Mouse (Mus musculus): Measurements from ENCODE around the gene Abcg5. TPM values are rescaled to one million over a fixed set of nuclear protein-coding genes. Genes with fewer than 3 reads are reported as not detected.
A peak's percentile ranks its signal among the peaks of the same experiment; 100 is the strongest.

Gene Abcg5
- total and polyA plus RNA-seq, 2 experiments from 2014 or later = 1.2 to 1.5 TPM

DNA sequence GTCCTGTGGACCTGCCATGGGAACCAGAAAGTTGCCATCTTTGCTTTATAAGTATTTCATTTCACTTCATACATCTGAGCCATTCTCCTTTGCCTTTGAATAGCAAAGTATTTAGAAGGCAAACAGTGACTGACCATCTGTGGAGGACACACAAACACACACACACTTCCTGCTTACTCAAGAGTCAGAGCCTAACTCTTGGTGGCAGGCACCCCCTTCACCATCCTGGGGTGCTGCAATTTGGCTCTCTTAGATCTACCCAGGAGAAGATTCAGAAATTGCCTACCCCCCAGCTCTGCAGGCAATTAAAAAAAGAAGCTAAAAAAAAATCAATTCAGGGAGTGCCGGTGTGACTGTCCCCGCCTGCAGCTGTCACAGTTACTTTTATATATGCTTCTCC is 36.3 kb downstream of the Abcg5 start:
- DNase-seq = no peak
- 50% methylated on average over 2 of the region's 2 CpGs for WGBS
- ATAC-seq = no peak

DNA sequence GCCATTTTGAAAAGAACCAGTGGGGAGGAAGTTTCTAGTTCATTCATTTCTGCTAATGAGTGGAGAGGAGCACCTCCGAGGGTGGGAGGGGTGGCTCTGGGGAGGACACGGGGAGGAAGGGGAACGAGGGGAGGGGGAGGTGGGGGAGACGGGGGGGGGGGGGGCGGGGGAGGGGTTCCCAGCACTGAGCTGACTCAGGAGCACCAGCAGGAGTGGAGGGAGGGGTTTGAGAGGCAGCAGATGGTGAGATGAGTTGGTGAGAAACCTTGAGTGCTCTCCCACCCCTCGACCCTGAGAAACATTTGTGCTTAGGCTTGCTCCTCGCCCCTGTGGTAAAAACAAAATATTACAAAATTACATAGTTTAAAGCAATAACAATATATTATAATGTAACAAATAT is 36.9 kb downstream of the Abcg5 start:
- Histone ChIP-seq H3K4me1 (ENCODE audit: insufficient read depth) (no peaks in the 10 kb centered on the region), H3K9ac (no peak overlapping the region), H3K9me3 (ENCODE audit: low read length) (no peaks in the 10 kb centered on the region), H3K4me2 (ENCODE audit: low read depth) (no peak overlapping the region), H3K4me3 (ENCODE audit: low read depth, low read length) (no peak overlapping the region), H3K27me3 (ENCODE audit: insufficient read depth, low read length) (no peaks in the 10 kb centered on the region), H3K27ac (ENCODE audit: low read depth, low read length) (no peak overlapping the region), H3K36me3 (ENCODE audit: insufficient read depth) (no peaks in the 10 kb centered on the region)
- WGBS = 22% methylated on average over 4 of the region's 7 CpGs
- DNase-seq (no peak), ATAC-seq (no peak)
- TF ChIP-seq CTCF (IDR thresholded peaks at IDR 0.05; ENCODE audit: low read depth) = no peak

More for the DNA sequence above, 36.3 kb downstream of the Abcg5 start:
- no peaks in the 10 kb centered on the region for H3K27me3 ChIP-seq (ENCODE audit: insufficient read depth, low read length)
- H3K9ac ChIP-seq = no peak overlapping the region
- no peaks in the 10 kb centered on the region for H3K9me3 ChIP-seq (ENCODE audit: low read length)
- no peaks in the 10 kb centered on the region for H3K4me1 ChIP-seq (ENCODE audit: insufficient read depth)
- TF ChIP-seq CTCF (IDR thresholded peaks at IDR 0.05; ENCODE audit: low read depth) = no peak
- no peaks in the 10 kb centered on the region for H3K36me3 ChIP-seq (ENCODE audit: insufficient read depth)
- no peak overlapping the region for H3K27ac ChIP-seq (ENCODE audit: low read depth, low read length)
- no peak overlapping the region for H3K4me2 ChIP-seq (ENCODE audit: low read depth)
- H3K4me3 ChIP-seq (ENCODE audit: low read depth, low read length) = no peak overlapping the region

DNA sequence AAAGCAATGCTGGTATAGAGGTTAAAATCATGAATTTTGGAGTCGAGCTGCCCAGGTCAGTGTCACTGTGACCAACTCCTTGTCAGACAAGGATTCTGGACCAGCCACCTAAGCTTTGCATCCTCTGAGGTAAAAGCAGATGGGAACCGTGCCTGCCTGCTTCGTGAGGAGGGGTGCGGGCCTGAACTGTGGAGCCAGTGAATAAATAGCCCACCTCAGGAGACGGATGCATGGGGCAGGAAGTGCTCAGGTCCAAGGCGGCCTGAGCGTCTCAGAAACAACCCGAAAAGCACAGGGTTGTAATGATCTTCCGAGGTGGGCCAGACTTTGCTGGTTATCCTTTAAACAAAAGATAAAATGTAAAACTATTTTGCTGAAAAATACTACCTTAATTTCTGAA is 37.7 kb downstream of the Abcg5 start:
- no peak for TF ChIP-seq CTCF (IDR thresholded peaks at IDR 0.05; ENCODE audit: low read depth)

DNA sequence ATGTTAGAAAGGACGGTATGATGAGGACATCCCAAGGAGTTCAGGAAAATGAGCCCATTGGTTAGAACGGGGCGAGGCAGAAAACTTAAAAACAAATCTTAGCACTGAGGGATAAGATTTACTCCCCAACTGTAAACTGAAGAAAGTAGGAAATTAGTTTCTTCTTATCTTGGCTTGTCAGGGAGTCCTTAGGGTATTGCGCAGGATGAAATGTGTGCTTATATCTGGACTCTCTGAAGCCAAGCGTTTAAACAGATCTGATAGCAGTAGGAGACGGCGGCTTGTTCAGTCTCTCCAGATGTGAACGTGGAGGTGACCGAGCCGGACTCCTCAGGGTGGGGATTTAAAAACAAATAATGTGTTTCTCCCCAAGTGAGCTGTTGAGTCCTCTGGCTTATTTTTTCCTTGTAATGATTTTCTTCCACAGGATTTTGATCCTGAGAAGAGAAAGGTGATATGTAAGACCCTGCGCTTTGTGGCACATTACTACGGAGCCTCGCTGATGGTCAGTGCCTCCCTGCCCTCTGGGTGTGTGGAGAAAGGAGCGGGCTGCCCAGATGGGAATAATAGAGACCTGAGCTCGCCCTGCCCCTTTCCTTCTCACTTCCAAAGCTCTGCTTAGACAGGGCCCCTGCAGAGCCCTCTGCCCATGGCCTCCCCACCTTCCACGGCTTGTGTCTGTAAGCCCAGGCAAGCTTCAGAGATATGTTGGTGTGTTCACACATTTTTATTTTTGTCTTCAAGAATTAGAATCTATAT is 38.3 kb downstream of the Abcg5 start:
- no peaks in the 10 kb centered on the region for H3K4me1 ChIP-seq (ENCODE audit: insufficient read depth)
- DNase-seq (no peak), ATAC-seq (no peak)
- no peaks in the 10 kb centered on the region for H3K27me3 ChIP-seq (ENCODE audit: insufficient read depth, low read length)
- no peak overlapping the region for H3K9ac ChIP-seq
- no peak for TF ChIP-seq CTCF (IDR thresholded peaks at IDR 0.05; ENCODE audit: low read depth)
- no peaks in the 10 kb centered on the region for H3K36me3 ChIP-seq (ENCODE audit: insufficient read depth)
- H3K4me3 ChIP-seq (ENCODE audit: low read depth, low read length) = no peak overlapping the region
- H3K9me3 ChIP-seq (ENCODE audit: low read length) = no peaks in the 10 kb centered on the region
- no peak overlapping the region for H3K27ac ChIP-seq (ENCODE audit: low read depth, low read length)
- H3K4me2 ChIP-seq (ENCODE audit: low read depth) = no peak overlapping the region
- 64% methylated on average over 16 of the region's 16 CpGs for WGBS

More for the DNA sequence above, 37.7 kb downstream of the Abcg5 start:
- ATAC-seq (no peak), DNase-seq (no peak)
- no peaks in the 10 kb centered on the region for H3K9me3 ChIP-seq (ENCODE audit: low read length)
- WGBS = 31% methylated on average over 9 of the region's 9 CpGs
- H3K36me3 ChIP-seq (ENCODE audit: insufficient read depth) = no peaks in the 10 kb centered on the region
- H3K4me3 ChIP-seq (ENCODE audit: low read depth, low read length) = no peak overlapping the region
- no peak overlapping the region for H3K4me2 ChIP-seq (ENCODE audit: low read depth)
- no peaks in the 10 kb centered on the region for H3K4me1 ChIP-seq (ENCODE audit: insufficient read depth)
- no peaks in the 10 kb centered on the region for H3K27me3 ChIP-seq (ENCODE audit: insufficient read depth, low read length)
- H3K27ac ChIP-seq (ENCODE audit: low read depth, low read length) = no peak overlapping the region
- no peak overlapping the region for H3K9ac ChIP-seq

DNA sequence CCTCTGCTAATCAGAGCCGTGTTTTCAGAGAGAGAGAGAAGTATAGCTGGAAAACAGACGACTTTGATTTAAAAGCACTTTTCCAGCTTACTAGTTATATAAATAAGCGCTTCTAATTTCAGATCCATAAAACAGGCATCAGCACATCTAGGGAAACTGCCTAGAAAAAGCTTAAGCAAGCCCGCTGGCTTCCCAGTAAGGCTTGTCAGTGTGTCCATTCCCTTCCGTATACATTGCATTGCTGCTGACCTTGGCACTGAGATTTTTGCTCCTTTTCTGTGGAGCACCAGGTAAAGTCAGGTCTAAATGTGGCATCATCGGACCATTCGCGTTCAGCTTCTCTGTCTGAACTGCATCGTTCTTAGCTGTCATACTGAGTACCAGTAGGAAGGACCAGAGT is 40.5 kb downstream of the Abcg5 start:
- no peak for ATAC-seq
- 87% methylated on average over 9 of the region's 9 CpGs for WGBS

DNA sequence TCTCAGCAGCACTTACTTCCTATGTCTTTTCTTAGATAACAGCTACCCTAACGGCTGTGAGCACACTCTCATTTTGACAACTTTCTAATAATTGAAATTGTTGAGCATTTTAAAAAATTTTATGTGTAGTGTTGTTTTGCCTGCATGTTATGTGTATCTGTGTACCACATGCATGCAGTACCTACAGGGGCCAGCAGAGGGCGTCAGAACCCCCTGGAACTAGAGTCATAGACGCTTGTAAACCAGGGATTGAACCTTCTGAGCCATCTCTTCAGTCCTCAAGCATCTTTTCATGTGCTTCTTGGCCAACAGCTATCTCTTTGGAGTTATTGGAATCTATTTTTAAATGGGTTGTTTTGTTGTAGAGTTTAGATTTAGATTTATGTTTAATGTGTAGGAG is 40.9 kb downstream of the Abcg5 start:
- H3K27me3 ChIP-seq (ENCODE audit: insufficient read depth, low read length) = no peaks in the 10 kb centered on the region
- no peak overlapping the region for H3K9ac ChIP-seq
- H3K9me3 ChIP-seq (ENCODE audit: low read length) = no peaks in the 10 kb centered on the region
- DNase-seq (peak; percentile 62), ATAC-seq (no peak; the same call in 1 of the 2 replicates)
- H3K4me1 ChIP-seq (ENCODE audit: insufficient read depth) = no peaks in the 10 kb centered on the region
- WGBS = 36% methylated on average over 3 of the region's 3 CpGs
- H3K4me2 ChIP-seq (ENCODE audit: low read depth) = no peak overlapping the region
- peak; percentile 83 for TF ChIP-seq CTCF (IDR thresholded peaks at IDR 0.05; ENCODE audit: low read depth)
- no peak overlapping the region for H3K4me3 ChIP-seq (ENCODE audit: low read depth, low read length)
- no peaks in the 10 kb centered on the region for H3K36me3 ChIP-seq (ENCODE audit: insufficient read depth)
- no peak overlapping the region for H3K27ac ChIP-seq (ENCODE audit: low read depth, low read length)

More for the DNA sequence above, 40.5 kb downstream of the Abcg5 start:
- Histone ChIP-seq H3K4me1 (ENCODE audit: insufficient read depth) (no peaks in the 10 kb centered on the region), H3K4me3 (ENCODE audit: low read depth, low read length) (no peak overlapping the region), H3K9ac (no peak overlapping the region), H3K4me2 (ENCODE audit: low read depth) (no peak overlapping the region), H3K27ac (ENCODE audit: low read depth, low read length) (no peak overlapping the region), H3K27me3 (ENCODE audit: insufficient read depth, low read length) (no peaks in the 10 kb centered on the region), H3K36me3 (ENCODE audit: insufficient read depth) (no peaks in the 10 kb centered on the region), H3K9me3 (ENCODE audit: low read length) (no peaks in the 10 kb centered on the region)
- TF ChIP-seq CTCF (IDR thresholded peaks at IDR 0.05; ENCODE audit: low read depth) = no peak
- DNase-seq = no peak

DNA sequence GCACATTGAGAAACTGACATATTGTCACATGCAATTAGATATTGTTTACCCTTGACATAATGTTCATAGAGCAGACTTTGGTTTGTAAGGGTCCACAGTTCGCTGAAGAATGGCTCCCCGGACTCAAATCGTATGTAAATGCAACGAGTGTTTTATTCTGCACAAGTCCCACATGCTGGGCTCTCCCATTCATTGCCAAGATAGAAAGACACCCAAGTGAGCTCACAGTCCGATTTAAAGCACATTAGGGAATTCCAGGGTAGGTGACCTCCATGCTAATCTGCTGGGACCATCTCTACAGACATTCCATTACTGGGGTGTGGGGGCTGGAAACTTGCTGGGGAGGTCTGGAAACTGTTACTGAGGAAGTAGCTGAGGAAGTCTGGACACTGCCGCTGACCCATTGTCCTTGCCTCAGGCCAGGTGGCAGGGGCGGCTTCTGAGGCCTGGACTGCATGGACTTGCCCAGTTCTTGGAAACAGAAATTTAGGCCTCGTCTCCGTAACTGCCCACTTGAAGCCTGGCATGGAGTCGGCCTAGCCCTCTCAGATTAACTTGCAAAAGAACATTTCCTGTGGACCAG is 42.9 kb downstream of the Abcg5 start:
- H3K4me3 ChIP-seq (ENCODE audit: low read depth, low read length) = no peak overlapping the region
- H3K36me3 ChIP-seq (ENCODE audit: insufficient read depth) = no peaks in the 10 kb centered on the region
- no peak overlapping the region for H3K27ac ChIP-seq (ENCODE audit: low read depth, low read length)
- no peak overlapping the region for H3K9ac ChIP-seq
- no peak for TF ChIP-seq CTCF (IDR thresholded peaks at IDR 0.05; ENCODE audit: low read depth)
- H3K27me3 ChIP-seq (ENCODE audit: insufficient read depth, low read length) = no peaks in the 10 kb centered on the region
- no peaks in the 10 kb centered on the region for H3K9me3 ChIP-seq (ENCODE audit: low read length)
- no peak for ATAC-seq
- H3K4me1 ChIP-seq (ENCODE audit: insufficient read depth) = no peaks in the 10 kb centered on the region
- no peak for DNase-seq
- no peak overlapping the region for H3K4me2 ChIP-seq (ENCODE audit: low read depth)
- WGBS = 51% methylated on average over 10 of the region's 10 CpGs
